Mouse (Mus musculus) 3134 (cell line): Measurements from ENCODE around the gene C8a.

Source experiments
- DNase-seq: peaks from one replicate; pipeline ENCODE4 v3.0.0-alpha.2; 2011; ENCODE audit warnings: low spot score; ENCODE audit not compliant: insufficient read length; ENCODE audit errors: extremely low read depth

C8a gene

GRCm38 (mm10) chr4:104775601-104776000 lies 100.6 kb downstream of the C8a start:
- no peak for DNase-seq

- DNase-seq = no peak
Measured at GRCm38 (mm10) chr4:104770331-104770730, 105.9 kb downstream of the C8a start.

GRCm38 (mm10) chr4:104769602-104770001 lies 106.6 kb downstream of the C8a start:
- no peak for DNase-seq

- DNase-seq = no peak
Measured at GRCm38 (mm10) chr4:104768190-104768589, 108.0 kb downstream of the C8a start.

GRCm38 (mm10) chr4:104766065-104766464 lies 110.1 kb downstream of the C8a start, which contains the start of gene C8b:
TSS of gene C8b (plus strand) at chr4:104766317.
- DNase-seq = no peak
